21 mouse cellular contexts compared by ENCODE assay signal in the genomic region with DNA sequence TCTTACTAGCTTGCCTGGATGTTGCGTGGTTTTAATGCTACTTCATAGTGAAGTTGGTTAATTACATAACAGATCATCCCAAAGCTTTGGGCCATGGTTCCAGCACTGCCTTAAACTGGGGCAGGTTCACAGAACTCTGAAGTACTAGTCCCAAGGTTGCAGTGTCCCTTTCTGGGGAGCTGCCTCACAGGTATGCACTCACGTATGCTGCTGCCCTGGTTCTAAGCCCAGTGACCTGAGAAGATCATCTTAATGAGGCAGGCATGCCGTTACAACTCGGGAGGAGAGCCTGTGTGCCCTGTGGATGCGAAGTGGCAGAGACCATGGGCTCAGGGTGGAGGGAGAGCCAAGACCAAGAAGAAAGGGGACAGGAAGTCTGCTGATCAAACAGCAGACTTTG. TPM values are rescaled to one million over a fixed set of nuclear protein-coding genes. Genes with fewer than 3 reads are reported as not detected.
DNase-seq lines count a peak whose midpoint lies in the region; ATAC-seq and TF ChIP-seq lines count a peak whose summit lies in the region.
"Had no signal": no experiment of that assay in that cellular context is flagged by ENCODE, and none has a peak within 500 bp of the region (broad histone marks: within the 10 kb centered on the region; RNA-seq: fewer than 3 reads in every experiment).

No protein-coding gene starts in this region.

- H3K36me3 ChIP-seq in kidney, embryonic 16.5 days (ENCODE audit: insufficient read depth, low read length), result no peaks in the 10 kb centered on the region
- H3K36me3 ChIP-seq in kidney, adult 2 months (ENCODE audit: control insufficient read depth, insufficient read depth, low read length), result no peaks in the 10 kb centered on the region
- H3K36me3 ChIP-seq: embryonic facial prominence, embryonic 13.5 days; embryonic facial prominence, embryonic 15.5 days; forebrain, embryonic 10.5 days; forebrain, embryonic 12.5 days had no signal

- no peak overlapping the region for H3K4me3 ChIP-seq in kidney, embryonic 16.5 days (ENCODE audit: low read length)
- H3K4me3 ChIP-seq in kidney, adult 2 months (ENCODE audit: insufficient read depth, low read depth, low read length), result no peak overlapping the region
- H3K4me3 ChIP-seq: embryonic facial prominence, embryonic 13.5 days; embryonic facial prominence, embryonic 15.5 days; erythroblast, embryonic 14.5 days; forebrain, embryonic 10.5 days; forebrain, embryonic 12.5 days had no signal

- H3K9me3 ChIP-seq in kidney, embryonic 16.5 days (ENCODE audit: low read length), result no peaks in the 10 kb centered on the region
- H3K9me3 ChIP-seq: embryonic facial prominence, embryonic 13.5 days; embryonic facial prominence, embryonic 15.5 days; forebrain, embryonic 10.5 days; forebrain, embryonic 12.5 days had no signal

- WGBS in kidney, embryonic 16.5 days, result 64% methylated on average over 5 of the region's 5 CpGs
- 53% methylated on average over 5 of the region's 5 CpGs for WGBS in kidney, adult 2 months

- H3K4me1 ChIP-seq in kidney, embryonic 16.5 days (ENCODE audit: insufficient read depth, low read length), result peaks cover 14% of the 10 kb centered on the region
- H3K4me1 ChIP-seq in kidney, adult 2 months (ENCODE audit: control insufficient read depth, insufficient read depth, low read length), result peaks cover 5% of the 10 kb centered on the region; the same call in 1 of the 2 replicates

- no peak overlapping the region for H3K9ac ChIP-seq in kidney, embryonic 16.5 days (replicated peaks; ENCODE audit: low read length)
- H3K9ac ChIP-seq: embryonic facial prominence, embryonic 13.5 days; embryonic facial prominence, embryonic 15.5 days; forebrain, embryonic 12.5 days had no signal

- peak; percentile 75 for DNase-seq in kidney, adult 11 months
- peak; percentile 54 for DNase-seq in kidney, adult 2 months
- DNase-seq in kidney, postnatal 14 days, result no peak
- DNase-seq in kidney, adult 9 months, result peak; percentile 51
- no peak for DNase-seq in kidney, postnatal 10 days
- DNase-seq in kidney, postnatal 36 days, result peak; percentile 23 to 46
- DNase-seq in right cerebral cortex, postnatal 14 days, result no peak
- DNase-seq: adrenal gland, adult 2 months; adrenal gland, postnatal 10 days; adrenal gland, postnatal 25 days; cerebellum, adult 11 months; cerebellum, adult 8-10 months; embryo, embryonic 11 days had no signal

- no peak overlapping the region for H3K4me2 ChIP-seq in kidney, embryonic 16.5 days (replicated peaks; ENCODE audit: low read depth, low read length)
- H3K4me2 ChIP-seq: embryonic facial prominence, embryonic 13.5 days; embryonic facial prominence, embryonic 15.5 days; forebrain, embryonic 12.5 days had no signal

- no peak for TF ChIP-seq POLR2A in kidney, adult 2 months (IDR thresholded peaks at IDR 0.05; ENCODE audit: low read depth, low read length)

- TF ChIP-seq CTCF in kidney, adult 2 months (conservative IDR thresholded peaks at IDR 0.05; ENCODE audit: insufficient read depth, insufficient read length, low read depth, low read length), result no peak

- ATAC-seq in kidney, embryonic 16.5 days (ENCODE audit: low FRiP score, low TSS enrichment), result no peak
- ATAC-seq: forebrain, embryonic 14.5 days; forebrain, embryonic 16.5 days had no signal

- H3K27me3 ChIP-seq in kidney, embryonic 16.5 days (ENCODE audit: insufficient read depth, low read length), result no peaks in the 10 kb centered on the region
- no peaks in the 10 kb centered on the region for H3K27me3 ChIP-seq in kidney, adult 2 months (replicated peaks; ENCODE audit: control insufficient read depth, insufficient read depth, low read length)
- H3K27me3 ChIP-seq: embryonic facial prominence, embryonic 15.5 days had no signal

- H3K27ac ChIP-seq in kidney, embryonic 16.5 days (ENCODE audit: low read length), result no peak overlapping the region
- no peak overlapping the region for H3K27ac ChIP-seq in kidney, adult 2 months (ENCODE audit: insufficient read depth, low read depth, low read length)
- H3K27ac ChIP-seq: embryonic facial prominence, embryonic 13.5 days; embryonic facial prominence, embryonic 15.5 days; forebrain, embryonic 10.5 days; forebrain, embryonic 12.5 days had no signal

RNA-seq across cellular contexts. Expression of gene Anxa4, which starts 26.5 kb away (rescaled TPM):
- 50.7 and 59.2 TPM in 2 replicates for polyA plus RNA-seq in kidney, embryonic 16.5 days (2015; fragmentation: Nextera tagmentation; extraction: Ambion mirVana)
- polyA plus RNA-seq in kidney, adult 2 months (2012; rRNA removed), result 57.2 and 68.8 TPM in 2 replicates
- polyA plus RNA-seq: erythroblast, embryonic 14.5 days had no signal

RNA-seq across cellular contexts. Expression of gene Aak1, which starts 29.4 kb away (rescaled TPM):
- polyA plus RNA-seq in kidney, embryonic 16.5 days (2015; fragmentation: Nextera tagmentation; extraction: Ambion mirVana), result 9.0 and 13.5 TPM in 2 replicates
- 28.9 and 30.6 TPM in 2 replicates for polyA plus RNA-seq in kidney, adult 2 months (2012; rRNA removed)

Comparison
In these comparisons a context has a peak if more than half of its experiments do, and no peak if none do; other contexts are left out.
1. DNase-seq: peak in kidney, adult 11 months (single experiment), kidney, adult 2 months (single experiment), kidney, adult 9 months (single experiment) and kidney, postnatal 36 days (2 of 2); none in kidney, postnatal 14 days (single experiment), kidney, postnatal 10 days (single experiment) and right cerebral cortex, postnatal 14 days (single experiment).